Mouse (Mus musculus): ENCODE measurements at regions not wholly inside any gene's neighbourhood (a gene's known extent, or its start where the extent isn't known, plus 50 kb on each side); places are given as distances from the start of the nearest gene placed in this dataset.

- H3K27me3 ChIP-seq (replicated peaks; ENCODE audit: control insufficient read depth, insufficient read depth, low read length), result no peaks in the 10 kb centered on the region
- H3K4me1 ChIP-seq (replicated peaks; ENCODE audit: control insufficient read depth, insufficient read depth, low read length), result peaks cover 45% of the 10 kb centered on the region
- peak overlapping the region; percentile 26 for H3K4me3 ChIP-seq (ENCODE audit: low read depth, low read length)
- ATAC-seq (replicated peaks; ENCODE audit: low FRiP score, low TSS enrichment, low read depth) (peak; percentile 35; the same call in 1 of the 2 replicates), DNase-seq (ENCODE audit: low spot score) (peak; percentile 79)
- peak overlapping the region; percentile 55 for H3K27ac ChIP-seq (ENCODE audit: low read depth)
- no peaks in the 10 kb centered on the region for H3K36me3 ChIP-seq (ENCODE audit: control insufficient read depth, insufficient read depth, low read length)
- H3K9me3 ChIP-seq (ENCODE audit: control insufficient read depth, low read length), result no peaks in the 10 kb centered on the region
- peak overlapping the region; percentile 54 for H3K4me2 ChIP-seq (ENCODE audit: low read length)
- H3K9ac ChIP-seq (ENCODE audit: low read length), result peak overlapping the region; percentile 52
- WGBS, result 11% methylated on average over 38 of the region's 38 CpGs
These were observed 77.6 kb downstream of the 1700001O22Rik start for GRCm38 (mm10) chr2:30725601-30726489.

DNA sequence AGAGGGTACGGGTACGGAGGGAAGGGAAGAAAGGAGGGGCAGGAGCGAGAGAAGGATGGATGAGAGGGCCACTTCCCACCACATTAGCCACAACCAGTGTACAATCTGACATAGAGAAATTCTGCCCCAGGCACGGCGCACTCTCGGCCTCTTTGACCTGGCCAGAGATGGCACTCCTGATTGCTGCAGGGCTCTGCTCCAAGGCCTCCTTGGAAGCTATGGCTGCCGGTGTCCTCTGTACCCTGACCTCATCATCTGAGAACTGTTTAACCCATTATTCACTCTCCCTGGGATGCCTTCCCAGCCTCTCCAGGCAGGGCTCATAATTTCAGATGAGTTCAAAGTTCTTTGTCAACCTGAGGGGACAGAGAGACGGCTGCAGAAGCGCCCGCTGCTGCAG is 78.3 kb downstream of the 1700001O22Rik start:
- DNase-seq (ENCODE audit: low spot score), result no peak
- Histone ChIP-seq H3K4me2 (ENCODE audit: low read length) (peak overlapping the region; percentile 54), H3K9ac (ENCODE audit: low read length) (peak overlapping the region; percentile 52), H3K4me3 (ENCODE audit: low read depth, low read length) (peak overlapping the region; percentile 26), H3K36me3 (ENCODE audit: control insufficient read depth, insufficient read depth, low read length) (no peaks in the 10 kb centered on the region), H3K27me3 (replicated peaks; ENCODE audit: control insufficient read depth, insufficient read depth, low read length) (no peaks in the 10 kb centered on the region), H3K4me1 (replicated peaks; ENCODE audit: control insufficient read depth, insufficient read depth, low read length) (peaks cover 52% of the 10 kb centered on the region), H3K27ac (ENCODE audit: low read depth) (peak overlapping the region; percentile 55), H3K9me3 (ENCODE audit: control insufficient read depth, low read length) (no peaks in the 10 kb centered on the region)
- 37% methylated on average over 10 of the region's 10 CpGs for WGBS
- peak; percentile 48; the same call in 1 of the 2 replicates for ATAC-seq (replicated peaks; ENCODE audit: low FRiP score, low TSS enrichment, low read depth)

GRCm38 (mm10) chr2:30724521-30724920 is 78.9 kb downstream of the 1700001O22Rik start:
- H3K27me3 ChIP-seq (replicated peaks; ENCODE audit: control insufficient read depth, insufficient read depth, low read length), result no peaks in the 10 kb centered on the region
- H3K4me2 ChIP-seq (ENCODE audit: low read length), result no peak overlapping the region
- 0 out of 2 replicates have a peak overlapping the region, but pooled peaks have one; percentile 16 for H3K27ac ChIP-seq (ENCODE audit: low read depth)
- H3K36me3 ChIP-seq (ENCODE audit: control insufficient read depth, insufficient read depth, low read length), result no peaks in the 10 kb centered on the region
- H3K4me1 ChIP-seq (replicated peaks; ENCODE audit: control insufficient read depth, insufficient read depth, low read length), result peaks cover 59% of the 10 kb centered on the region
- DNase-seq (ENCODE audit: low spot score) (no peak), ATAC-seq (replicated peaks; ENCODE audit: low FRiP score, low TSS enrichment, low read depth) (no peak)
- no peak overlapping the region for H3K4me3 ChIP-seq (ENCODE audit: low read depth, low read length)
- H3K9me3 ChIP-seq (ENCODE audit: control insufficient read depth, low read length), result no peaks in the 10 kb centered on the region
- no peak overlapping the region for H3K9ac ChIP-seq (ENCODE audit: low read length)

DNA sequence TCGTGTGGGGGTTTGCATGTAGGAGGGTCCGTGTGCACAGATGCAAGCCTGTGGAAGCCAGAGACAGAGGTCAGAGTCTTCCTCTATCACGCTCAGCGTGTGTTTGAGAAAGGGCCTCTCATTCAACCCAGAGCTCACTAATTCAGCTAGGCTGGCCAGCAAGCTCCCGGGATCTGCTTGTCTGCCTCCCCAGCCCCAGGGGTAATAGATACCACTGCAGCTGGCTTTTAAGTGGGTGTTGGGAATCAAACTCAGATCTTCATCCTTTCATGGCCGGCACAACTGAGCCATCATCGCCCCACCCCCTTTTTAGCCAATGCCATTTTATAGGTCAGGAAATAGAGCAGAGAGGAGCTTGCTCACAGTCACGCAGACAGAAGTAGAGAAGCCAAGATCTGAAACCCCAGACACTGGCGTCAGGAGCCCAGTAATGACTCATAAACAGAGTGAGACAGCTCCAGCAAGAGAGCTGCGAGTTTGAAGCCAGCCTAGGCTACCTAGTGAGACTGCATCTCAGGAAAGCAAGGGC is 80.3 kb downstream of the 1700001O22Rik start:
- no peak for ATAC-seq (replicated peaks; ENCODE audit: low FRiP score, low TSS enrichment, low read depth)
- peaks cover 68% of the 10 kb centered on the region for H3K4me1 ChIP-seq (replicated peaks; ENCODE audit: control insufficient read depth, insufficient read depth, low read length)
- H3K27me3 ChIP-seq (replicated peaks; ENCODE audit: control insufficient read depth, insufficient read depth, low read length), result no peaks in the 10 kb centered on the region
- no peak overlapping the region for H3K9ac ChIP-seq (ENCODE audit: low read length)
- WGBS, result 26% methylated on average over 10 of the region's 10 CpGs
- DNase-seq (ENCODE audit: low spot score), result peak; percentile 57
- H3K36me3 ChIP-seq (ENCODE audit: control insufficient read depth, insufficient read depth, low read length), result no peaks in the 10 kb centered on the region
- H3K27ac ChIP-seq (ENCODE audit: low read depth), result peak overlapping the region; percentile 99
- no peak overlapping the region for H3K4me2 ChIP-seq (ENCODE audit: low read length)
- H3K9me3 ChIP-seq (ENCODE audit: control insufficient read depth, low read length), result no peaks in the 10 kb centered on the region
- H3K4me3 ChIP-seq (ENCODE audit: low read depth, low read length), result no peak overlapping the region

DNA sequence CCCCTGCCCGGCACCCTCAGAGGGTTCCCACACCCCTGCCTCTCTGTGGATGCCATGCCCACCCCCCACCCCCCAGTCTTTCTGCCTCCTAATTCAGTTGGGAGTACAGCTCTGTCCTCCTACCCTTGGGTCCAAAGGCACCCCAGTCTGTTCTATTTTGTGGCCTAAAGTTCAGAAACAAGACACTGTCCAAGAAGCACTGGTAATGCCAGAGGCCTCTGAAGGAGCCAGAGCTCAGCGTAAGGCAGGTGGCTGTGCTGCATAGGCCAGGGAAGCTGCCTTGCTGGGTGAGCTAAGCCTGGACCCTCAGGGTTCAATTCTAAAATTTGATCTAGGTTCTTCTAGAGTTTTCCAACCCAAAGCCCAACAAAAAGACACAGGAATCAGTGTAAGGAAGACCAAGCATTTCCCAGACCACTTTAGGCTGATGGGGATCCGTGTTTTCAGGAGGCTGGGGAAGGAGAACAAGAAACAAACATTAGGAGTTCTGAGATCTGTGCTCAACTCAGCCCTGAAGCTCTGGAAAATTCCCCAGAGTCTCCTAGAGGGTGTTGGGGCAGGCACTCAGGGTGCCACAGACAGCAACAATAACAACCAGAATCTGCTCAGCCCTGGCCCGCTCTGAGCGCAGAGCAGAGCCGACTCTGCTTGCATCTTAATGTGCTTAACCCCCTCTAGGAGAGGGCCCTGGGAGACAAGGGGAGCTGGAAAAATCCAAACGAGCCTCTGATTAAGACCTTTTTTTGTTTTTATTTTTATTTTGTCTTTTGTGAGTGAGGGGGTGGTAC is 81.0 kb downstream of the 1700001O22Rik start:
- 32% methylated on average over 7 of the region's 7 CpGs for WGBS
- no peak for DNase-seq (ENCODE audit: low spot score)
- Histone ChIP-seq H3K27me3 (replicated peaks; ENCODE audit: control insufficient read depth, insufficient read depth, low read length) (no peaks in the 10 kb centered on the region), H3K36me3 (ENCODE audit: control insufficient read depth, insufficient read depth, low read length) (no peaks in the 10 kb centered on the region), H3K27ac (ENCODE audit: low read depth) (peak overlapping the region; percentile 99), H3K4me1 (replicated peaks; ENCODE audit: control insufficient read depth, insufficient read depth, low read length) (peaks cover 75% of the 10 kb centered on the region), H3K4me2 (ENCODE audit: low read length) (no peak overlapping the region), H3K4me3 (ENCODE audit: low read depth, low read length) (no peak overlapping the region), H3K9ac (ENCODE audit: low read length) (0 out of 2 replicates have a peak overlapping the region, but pooled peaks have one; percentile 22), H3K9me3 (ENCODE audit: control insufficient read depth, low read length) (no peaks in the 10 kb centered on the region)
- ATAC-seq (replicated peaks; ENCODE audit: low FRiP score, low TSS enrichment, low read depth), result no peak

- H3K27ac ChIP-seq (ENCODE audit: low read depth), result peak overlapping the region; percentile 99
- no peaks in the 10 kb centered on the region for H3K9me3 ChIP-seq (ENCODE audit: control insufficient read depth, low read length)
- 23% methylated on average over 12 of the region's 12 CpGs for WGBS
- H3K9ac ChIP-seq (ENCODE audit: low read length), result 0 out of 2 replicates have a peak overlapping the region, but pooled peaks have one; percentile 22
- DNase-seq (ENCODE audit: low spot score) (peak; percentile 60), ATAC-seq (replicated peaks; ENCODE audit: low FRiP score, low TSS enrichment, low read depth) (no peak)
- H3K4me2 ChIP-seq (ENCODE audit: low read length), result no peak overlapping the region
- peaks cover 83% of the 10 kb centered on the region for H3K4me1 ChIP-seq (replicated peaks; ENCODE audit: control insufficient read depth, insufficient read depth, low read length)
- no peak overlapping the region for H3K4me3 ChIP-seq (ENCODE audit: low read depth, low read length)
- H3K36me3 ChIP-seq (ENCODE audit: control insufficient read depth, insufficient read depth, low read length), result no peaks in the 10 kb centered on the region
- H3K27me3 ChIP-seq (replicated peaks; ENCODE audit: control insufficient read depth, insufficient read depth, low read length), result no peaks in the 10 kb centered on the region
These were observed 81.8 kb downstream of the 1700001O22Rik start for GRCm38 (mm10) chr2:30721473-30722262.

GRCm38 (mm10) chr2:30721048-30721461 is 82.4 kb downstream of the 1700001O22Rik start:
- no peak overlapping the region; the same call in 1 of the 2 replicates for H3K4me3 ChIP-seq (ENCODE audit: low read depth, low read length)
- peak overlapping the region; percentile 99 for H3K27ac ChIP-seq (ENCODE audit: low read depth)
- DNase-seq (ENCODE audit: low spot score) (no peak), ATAC-seq (replicated peaks; ENCODE audit: low FRiP score, low TSS enrichment, low read depth) (no peak)
- H3K9me3 ChIP-seq (ENCODE audit: control insufficient read depth, low read length), result no peaks in the 10 kb centered on the region
- H3K36me3 ChIP-seq (ENCODE audit: control insufficient read depth, insufficient read depth, low read length), result no peaks in the 10 kb centered on the region
- H3K9ac ChIP-seq (ENCODE audit: low read length), result peak overlapping the region; percentile 70; the same call in 1 of the 2 replicates
- no peak overlapping the region for H3K4me2 ChIP-seq (ENCODE audit: low read length)
- 71% methylated on average over 5 of the region's 5 CpGs for WGBS
- H3K4me1 ChIP-seq (replicated peaks; ENCODE audit: control insufficient read depth, insufficient read depth, low read length), result peaks cover 86% of the 10 kb centered on the region
- no peaks in the 10 kb centered on the region for H3K27me3 ChIP-seq (replicated peaks; ENCODE audit: control insufficient read depth, insufficient read depth, low read length)

GRCm38 (mm10) chr2:30720291-30720690 is 83.2 kb downstream of the 1700001O22Rik start:
- H3K36me3 ChIP-seq (ENCODE audit: control insufficient read depth, insufficient read depth, low read length), result no peaks in the 10 kb centered on the region
- H3K4me1 ChIP-seq (replicated peaks; ENCODE audit: control insufficient read depth, insufficient read depth, low read length), result peaks cover 79% of the 10 kb centered on the region
- peak overlapping the region; percentile 99 for H3K27ac ChIP-seq (ENCODE audit: low read depth)
- WGBS, result 38% methylated on average over 5 of the region's 5 CpGs
- peak overlapping the region; percentile 70 for H3K9ac ChIP-seq (ENCODE audit: low read length)
- DNase-seq (ENCODE audit: low spot score), result no peak
- no peaks in the 10 kb centered on the region for H3K9me3 ChIP-seq (ENCODE audit: control insufficient read depth, low read length)
- peak overlapping the region; percentile 80 for H3K4me2 ChIP-seq (ENCODE audit: low read length)
- no peak overlapping the region; the same call in 1 of the 2 replicates for H3K4me3 ChIP-seq (ENCODE audit: low read depth, low read length)
- no peaks in the 10 kb centered on the region for H3K27me3 ChIP-seq (replicated peaks; ENCODE audit: control insufficient read depth, insufficient read depth, low read length)
- no peak for ATAC-seq (replicated peaks; ENCODE audit: low FRiP score, low TSS enrichment, low read depth)

Measured in intestine, embryonic 14.5 days (tissue).